Mouse (Mus musculus) CH12.LX (cell line): ENCODE data around the gene Hist1h2ae. TPM values are rescaled to one million over a fixed set of nuclear protein-coding genes. Genes with fewer than 3 reads are reported as not detected.

Experiments
- DNase-seq: peaks from one replicate; pipeline ENCODE4 v3.0.0-alpha.2; 2013; ENCODE audit errors: extremely low read depth
- H3K27ac ChIP-seq: 2 replicates; pipeline ENCODE4 v1.5.1; 2012; ENCODE audit warnings: low read depth, mild to moderate bottlenecking, control low read depth, moderate library complexity; ENCODE audit not compliant: insufficient read depth
- H3K27me3 ChIP-seq: replicated peaks from 2 replicates; pipeline ENCODE3; 2012; ENCODE audit warnings: inconsistent platforms
- H3K36me3 ChIP-seq, 2 experiments: replicated peaks in 1 of 2; 2 replicates each; pipeline versions ENCODE3 to v1.6.1; 2012; ENCODE audit warnings: inconsistent platforms in 1 of 2, low read length in 1 of 2, mild to moderate bottlenecking in 1 of 2, mixed read lengths in 1 of 2, moderate library complexity in 1 of 2; ENCODE audit not compliant: control insufficient read depth in 1 of 2, insufficient read depth in 1 of 2
- H3K4me1 ChIP-seq, 2 experiments: 2 replicates each; pipeline ENCODE4 v1.6.1; 2012; ENCODE audit warnings: inconsistent platforms in 1 of 2, moderate library complexity in 1 of 2; ENCODE audit not compliant: insufficient read depth in 2 of 2, control insufficient read depth in 1 of 2
- H3K4me2 ChIP-seq: 2 replicates; pipeline ENCODE4 v1.6.1; 2012; ENCODE audit warnings: low read depth, mild to moderate bottlenecking, control low read depth; ENCODE audit not compliant: poor library complexity, insufficient read depth, severe bottlenecking
- H3K4me3 ChIP-seq, 3 experiments: fragments of 150-350 bp in 1 of 3; sonication (generic) in 1 of 3; replicated peaks in 1 of 3; 2 replicates each; pipeline versions ENCODE3 to v1.5.1; 2011 to 2012; ENCODE audit warnings: low read depth in 2 of 3, low read length in 2 of 3, mild to moderate bottlenecking in 2 of 3, moderate library complexity in 2 of 3, control low read depth in 1 of 3, improper control_type of control experiment in 1 of 3, inconsistent platforms in 1 of 3, mixed read lengths in 1 of 3; ENCODE audit not compliant: poor library complexity in 1 of 3
- H3K79me2 ChIP-seq: replicated peaks from 2 replicates; pipeline ENCODE4 v1.6.1; 2012; ENCODE audit warnings: mild to moderate bottlenecking, moderate library complexity; ENCODE audit not compliant: control insufficient read depth, poor library complexity, insufficient read depth, severe bottlenecking; ENCODE audit errors: extremely low read depth
- H3K9ac ChIP-seq: 2 replicates; pipeline ENCODE4 v1.6.1; 2012; ENCODE audit warnings: low read depth, mild to moderate bottlenecking, control low read depth, moderate library complexity; ENCODE audit not compliant: insufficient read depth
- H3K9me3 ChIP-seq: replicated peaks from 2 replicates; pipeline ENCODE3; 2012; ENCODE audit warnings: low read length, inconsistent platforms, mixed read lengths
- BHLHE40 ChIP-seq: IDR thresholded peaks from 2 replicates; pipeline ENCODE4 v1.6.1; 2011; ENCODE audit warnings: mild to moderate bottlenecking, low read depth, low read length, improper control_type of control experiment
- CHD1 ChIP-seq: IDR thresholded peaks from 2 replicates; pipeline ENCODE4 v1.6.1; 2012; ENCODE audit warnings: low read depth, low read length, improper control_type of control experiment, inconsistent platforms
- CHD2 ChIP-seq: IDR thresholded peaks from 2 replicates; pipeline ENCODE4 v1.6.1; 2011; ENCODE audit warnings: low read length, improper control_type of control experiment
- CTCF ChIP-seq, 2 experiments: IDR thresholded peaks in 1 of 2; conservative IDR thresholded peaks in 1 of 2; 2 replicates each; pipeline ENCODE4 v1.5.1; 2011 to 2012; ENCODE audit warnings: low read depth in 2 of 2, low read length in 2 of 2, improper control_type of control experiment in 1 of 2, inconsistent platforms in 1 of 2, mild to moderate bottlenecking in 1 of 2, moderate library complexity in 1 of 2
- E2F4 ChIP-seq: IDR thresholded peaks from 2 replicates; pipeline ENCODE4 v1.6.1; 2011; ENCODE audit warnings: low read depth, low read length, improper control_type of control experiment; ENCODE audit not compliant: insufficient replicate concordance
- ELF1 ChIP-seq: IDR thresholded peaks from 2 replicates; pipeline ENCODE4 v1.6.1; 2014; ENCODE audit warnings: low read depth, mild to moderate bottlenecking, inconsistent platforms, low read length, improper control_type of control experiment
- EP300 ChIP-seq: IDR thresholded peaks from 2 replicates; pipeline ENCODE4 v1.6.1; 2011; ENCODE audit warnings: low read length, improper control_type of control experiment
- ETS1 ChIP-seq: conservative IDR thresholded peaks from 2 replicates; pipeline ENCODE4 v1.6.1; 2012; ENCODE audit warnings: low read depth, mild to moderate bottlenecking, inconsistent platforms, low read length, improper control_type of control experiment, moderate library complexity
- GABPA ChIP-seq: IDR thresholded peaks from 2 replicates; pipeline ENCODE4 v1.6.1; 2012; ENCODE audit warnings: low read depth, low read length, improper control_type of control experiment, inconsistent platforms; ENCODE audit not compliant: insufficient replicate concordance
- HCFC1 ChIP-seq: IDR thresholded peaks from 2 replicates; pipeline ENCODE4 v1.6.1; 2012; ENCODE audit warnings: low read depth, mild to moderate bottlenecking, inconsistent platforms, low read length, improper control_type of control experiment
- IRF4 ChIP-seq: IDR thresholded peaks from 2 replicates; pipeline ENCODE4 v1.6.1; 2014; ENCODE audit warnings: low read depth, mild to moderate bottlenecking, inconsistent platforms, low read length, improper control_type of control experiment
- JUN ChIP-seq: IDR thresholded peaks from 2 replicates; pipeline ENCODE4 v1.6.1; 2011; ENCODE audit warnings: low read depth, mild to moderate bottlenecking, low read length, improper control_type of control experiment, moderate library complexity; ENCODE audit not compliant: insufficient read depth
- JUND ChIP-seq: conservative IDR thresholded peaks from 2 replicates; pipeline ENCODE4 v1.6.1; 2011; ENCODE audit warnings: low read depth, low read length, improper control_type of control experiment
- KAT2A ChIP-seq: IDR thresholded peaks from 2 replicates; pipeline ENCODE4 v1.6.1; 2012; ENCODE audit warnings: low read length, improper control_type of control experiment, inconsistent platforms; ENCODE audit not compliant: insufficient replicate concordance
- MAFK ChIP-seq: IDR thresholded peaks from 2 replicates; pipeline ENCODE4 v1.6.1; 2011; ENCODE audit warnings: low read length, improper control_type of control experiment; ENCODE audit not compliant: insufficient replicate concordance
- MAX ChIP-seq: IDR thresholded peaks from 2 replicates; pipeline ENCODE4 v1.6.1; 2011; ENCODE audit warnings: low read length, improper control_type of control experiment
- MAZ ChIP-seq: IDR thresholded peaks from 2 replicates; pipeline ENCODE4 v1.6.1; 2012; ENCODE audit warnings: low read depth, mild to moderate bottlenecking, inconsistent platforms, low read length, improper control_type of control experiment, moderate library complexity
- MXI1 ChIP-seq: IDR thresholded peaks from 2 replicates; pipeline ENCODE4 v1.6.1; 2011; ENCODE audit warnings: mild to moderate bottlenecking, low read depth, low read length, improper control_type of control experiment
- MYC ChIP-seq: IDR thresholded peaks from 2 replicates; pipeline ENCODE4 v1.6.1; 2011; ENCODE audit warnings: low read depth, mild to moderate bottlenecking, improper control_type of control experiment, low read length
- NELFE ChIP-seq: IDR thresholded peaks from 2 replicates; pipeline ENCODE4 v1.6.1; 2011; ENCODE audit warnings: low read depth, low read length, improper control_type of control experiment
- NRF1 ChIP-seq: IDR thresholded peaks from 2 replicates; pipeline ENCODE4 v1.6.1; 2014; ENCODE audit warnings: low read depth, mild to moderate bottlenecking, inconsistent platforms, low read length, improper control_type of control experiment, moderate library complexity
- PAX5 ChIP-seq: IDR thresholded peaks from 2 replicates; pipeline ENCODE4 v1.6.1; 2012; ENCODE audit warnings: low read length, inconsistent platforms, mixed read lengths
- POLR2A ChIP-seq: IDR thresholded peaks from 2 replicates; pipeline ENCODE4 v1.6.1; 2011; ENCODE audit warnings: low read depth, mild to moderate bottlenecking, improper control_type of control experiment, low read length
- POLR2AphosphoS2 ChIP-seq: IDR thresholded peaks from 2 replicates; pipeline ENCODE4 v1.6.1; 2011; ENCODE audit warnings: low read depth, low read length, improper control_type of control experiment
- RAD21 ChIP-seq: IDR thresholded peaks from 2 replicates; pipeline ENCODE4 v1.6.1; 2011; ENCODE audit warnings: low read depth, mild to moderate bottlenecking, low read length, improper control_type of control experiment, moderate library complexity
- RCOR1 ChIP-seq: conservative IDR thresholded peaks from 2 replicates; pipeline ENCODE4 v1.6.1; 2012; ENCODE audit warnings: low read depth, mild to moderate bottlenecking, inconsistent platforms, low read length, improper control_type of control experiment
- SIN3A ChIP-seq: IDR thresholded peaks from 2 replicates; pipeline ENCODE4 v1.6.1; 2012; ENCODE audit warnings: low read length, improper control_type of control experiment, inconsistent platforms
- SMC3 ChIP-seq: IDR thresholded peaks from 2 replicates; pipeline ENCODE4 v1.6.1; 2011; ENCODE audit warnings: low read depth, low read length, improper control_type of control experiment
- TBP ChIP-seq: conservative IDR thresholded peaks from 2 replicates; pipeline ENCODE4 v1.6.1; 2011; ENCODE audit warnings: low read depth, low read length, improper control_type of control experiment
- TCF12 ChIP-seq: IDR thresholded peaks from 2 replicates; pipeline ENCODE4 v1.6.1; 2014; ENCODE audit warnings: low read depth, mild to moderate bottlenecking, inconsistent platforms, low read length, improper control_type of control experiment
- UBTF ChIP-seq: IDR thresholded peaks from 2 replicates; pipeline ENCODE4 v1.6.1; 2012; ENCODE audit warnings: low read depth, mild to moderate bottlenecking, inconsistent platforms, low read length, improper control_type of control experiment, moderate library complexity
- USF1 ChIP-seq: IDR thresholded peaks from 2 replicates; pipeline ENCODE4 v1.6.1; 2014; ENCODE audit warnings: low read depth, mild to moderate bottlenecking, inconsistent platforms, low read length, improper control_type of control experiment
- USF2 ChIP-seq: conservative IDR thresholded peaks from 2 replicates; pipeline ENCODE4 v1.6.1; 2011; ENCODE audit warnings: low read depth, low read length, improper control_type of control experiment
- ZC3H11A ChIP-seq: IDR thresholded peaks from 2 replicates; pipeline ENCODE4 v1.6.1; 2012; ENCODE audit warnings: low read depth, mild to moderate bottlenecking, inconsistent platforms, low read length, improper control_type of control experiment
- ZKSCAN1 ChIP-seq: IDR thresholded peaks from 2 replicates; pipeline ENCODE4 v1.6.1; 2012; ENCODE audit warnings: low read depth, inconsistent platforms, low read length, improper control_type of control experiment, borderline replicate concordance
- ZMIZ1 ChIP-seq: IDR thresholded peaks from 2 replicates; pipeline ENCODE4 v1.6.1; 2012; ENCODE audit warnings: low read depth, mild to moderate bottlenecking, inconsistent platforms, low read length, improper control_type of control experiment
- ZNF384 ChIP-seq: IDR thresholded peaks from 2 replicates; pipeline ENCODE4 v1.6.1; 2012; ENCODE audit warnings: low read depth, low read length, improper control_type of control experiment, inconsistent platforms
- dilution Hi-C: fragments of 300-500 bp; cut with MboI; formaldehyde crosslinking; loops from 2 replicates; pipeline ENCODE4 v1.14.3; 2020; ENCODE audit warnings: low sequenced_read_pairs; ENCODE audit not compliant: extremely low pct_unique_long_range_greater_than_20kb, extremely low pct_ligation_motif_present
- in situ Hi-C: fragments of 300-500 bp; cut with MboI; formaldehyde crosslinking; loops from 3 replicates; pipeline ENCODE4 v1.14.3; 2019; ENCODE audit warnings: low sequenced_read_pairs, low pct_ligation_motif_present, low pct_unique_long_range_greater_than_20kb, mixed read lengths
- polyA plus RNA-seq: library from polyadenylated mRNA; unstranded; fragments of >175 nt; gene quantifications from 2 replicates; pipeline ENCODE4 v1.2.1, GENCODE M21; 2012; ENCODE audit warnings: low read depth; ENCODE audit not compliant: insufficient read length
- total RNA-seq, 2 experiments: library from RNA; depleted of rRNA; stranded (reverse); fragments of 300-350 nt in 1 of 2; fragments of >200 nt in 1 of 2; gene quantifications; 2 replicates each; pipeline ENCODE4 v1.2.3; 2012 to 2014

The Hist1h2ae gene
- total and polyA plus RNA-seq, 3 experiments = 3.5 to 648 (median 16.3) TPM

DNA sequence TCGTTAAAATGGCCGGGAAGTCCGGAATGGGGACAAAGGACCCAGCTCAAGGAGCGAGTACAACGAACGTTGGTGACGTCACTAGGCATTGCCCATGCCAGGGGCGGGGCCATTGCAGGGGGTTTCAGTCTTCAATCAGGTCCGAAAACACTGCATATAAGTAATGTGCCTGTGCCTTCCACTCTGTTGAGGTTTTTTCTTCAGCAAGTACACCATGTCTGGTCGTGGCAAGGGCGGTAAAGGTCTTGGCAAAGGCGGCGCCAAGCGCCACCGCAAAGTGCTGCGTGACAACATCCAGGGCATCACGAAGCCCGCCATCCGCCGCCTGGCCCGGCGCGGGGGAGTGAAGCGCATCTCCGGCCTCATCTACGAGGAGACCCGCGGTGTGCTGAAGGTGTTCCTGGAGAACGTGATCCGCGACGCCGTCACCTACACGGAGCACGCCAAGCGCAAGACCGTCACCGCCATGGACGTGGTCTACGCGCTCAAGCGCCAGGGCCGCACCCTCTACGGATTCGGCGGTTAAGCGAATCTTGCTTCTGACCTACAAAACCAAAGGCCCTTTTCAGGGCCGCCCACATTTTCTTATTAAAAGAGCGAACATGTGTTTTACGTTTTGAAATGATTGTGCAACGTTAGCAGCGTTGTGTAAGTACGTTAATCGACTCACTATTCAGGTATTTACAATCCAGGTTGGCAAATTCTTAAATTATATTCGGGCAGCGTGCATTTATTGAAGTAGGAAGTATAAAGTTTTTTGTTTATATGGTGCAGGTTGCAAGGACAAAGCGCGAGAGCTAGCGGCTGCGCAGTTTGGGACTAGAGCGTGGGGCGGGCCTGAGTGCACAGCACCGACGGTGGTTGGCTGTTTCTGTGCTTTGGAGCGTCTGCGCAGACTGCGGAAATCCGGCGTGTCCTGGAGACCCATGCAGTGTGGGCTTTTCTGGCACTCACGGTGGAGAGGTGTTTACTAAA lies 39.8 kb downstream of the Hist1h2ae start, which contains the start of gene Hist1h4h:
Gene Hist1h4h (plus strand): TSS at position 150 of the 975 bp plus-strand sequence.
- in situ Hi-C loops = no loop called here
- TF ChIP-seq EP300 (no peak), MAFK (0 out of 2 replicates have a peak, but pooled peaks have one; percentile 58), TBP (peak; percentile 99), CHD1 (peak; percentile 96), ZMIZ1 (peak; percentile 100), NRF1 (peak; percentile 87), KAT2A (0 out of 2 replicates have a peak, but pooled peaks have one; percentile 66), USF2 (peak; percentile 12; the same call in 1 of the 2 replicates), JUN (peak; percentile 60), IRF4 (peak; percentile 18; the same call in 1 of the 2 replicates), ZKSCAN1 (no peak), ETS1 (peak; percentile 55), USF1 (no peak), CHD2 (peak; percentile 89), GABPA (no peak; the same call in 1 of the 2 replicates), ELF1 (peak; percentile 94), MAZ (peak; percentile 76), ZNF384 (peak; percentile 81), RCOR1 (peak; percentile 97), TCF12 (peak; percentile 89), HCFC1 (peak; percentile 84), JUND (0 out of 2 replicates have a peak, but pooled peaks have one; percentile 20), MAX (peak; percentile 90), ZC3H11A (no peak), POLR2AphosphoS2 (peak; percentile 100), MXI1 (peak; percentile 94), NELFE (peak; percentile 100), UBTF (no peak; the same call in 1 of the 2 replicates), MYC (peak; percentile 70), RAD21 (no peak), E2F4 (0 out of 2 replicates have a peak, but pooled peaks have one; percentile 71), SIN3A (peak; percentile 95), SMC3 (no peak; the same call in 1 of the 2 replicates), POLR2A (peak; percentile 97), BHLHE40 (peak; percentile 53), PAX5 (no peak), CTCF (conservative IDR thresholded peaks at IDR 0.05 in 1 of 2, IDR thresholded peaks at IDR 0.05 in 1 of 2; ENCODE audit: low read depth in 2 of 2, low read length in 2 of 2) (no peak)

More for the DNA sequence above, 39.8 kb downstream of the Hist1h2ae start, which contains the start of gene Hist1h4h:
- peak within 1 kb of the TSS; percentile 98 for H3K9ac ChIP-seq
- peak within 1 kb of the TSS; percentile 58 to 69 (median 67) for H3K4me3 ChIP-seq
- H3K36me3 ChIP-seq = no peaks in the 10 kb centered on the region
- H3K9me3 ChIP-seq = no peaks in the 10 kb centered on the region
- peak within 1 kb of the TSS; percentile 87 for H3K4me2 ChIP-seq
- no peaks in the 10 kb centered on the region for H3K79me2 ChIP-seq
- DNase-seq = peak; percentile 97
- H3K4me1 ChIP-seq = peaks cover 7 to 28% of the 10 kb centered on the region in 2 experiments
- dilution Hi-C loops = no loop called here
- peak within 1 kb of the TSS; percentile 74 for H3K27ac ChIP-seq
- H3K27me3 ChIP-seq = no peaks in the 10 kb centered on the region
